Mouse (Mus musculus) cortical plate, adult 2 months (tissue): ENCODE measurements around the gene Nrxn3.

ENCODE experiments used
- CTCF ChIP-seq: fragments of 200-500 bp; IDR thresholded peaks from 2 replicates; pipeline ENCODE4 v1.5.1; 2011; ENCODE audit warnings: mild to moderate bottlenecking, control low read depth, low read length; ENCODE audit not compliant: insufficient read depth; ENCODE audit errors: extremely low read depth
- POLR2A ChIP-seq: fragments of 200-500 bp; IDR thresholded peaks from 2 replicates; pipeline ENCODE4 v1.6.1; 2011; ENCODE audit warnings: mild to moderate bottlenecking, low read length, control low read depth; ENCODE audit not compliant: insufficient read depth; ENCODE audit errors: extremely low read depth

- TF ChIP-seq CTCF: no peak
- no peak for TF ChIP-seq POLR2A
Measured at GRCm38 (mm10) chr12:89685633-89686032, 963.0 kb downstream of the Nrxn3 start.
